Mouse (Mus musculus) midbrain, embryonic 12.5 days (tissue): ENCODE data around the gene Mmp11. TPM values are rescaled to one million over a fixed set of nuclear protein-coding genes. Genes with fewer than 3 reads are reported as not detected.
A peak's percentile ranks its signal among the peaks of the same experiment; 100 is the strongest.

Experiments
- ATAC-seq: fragments of 200-750 bp; cut with Nextera tagmentation; 2 replicates; pipeline ENCODE4 v1.8.0; 2017; ENCODE audit warnings: low read depth, moderate TSS enrichment, moderate library complexity; ENCODE audit not compliant: low FRiP score
- H3K27ac ChIP-seq: fragments of 300-500 bp; sonication (generic); replicated peaks from 2 replicates; pipeline ENCODE4 v1.5.1; 2016; ENCODE audit warnings: mild to moderate bottlenecking
- H3K27me3 ChIP-seq: fragments of 300-500 bp; sonication (generic); 2 replicates; pipeline ENCODE4 v1.6.1; 2016; ENCODE audit warnings: mild to moderate bottlenecking
- H3K36me3 ChIP-seq: fragments of 300-500 bp; sonication (generic); 2 replicates; pipeline ENCODE4 v1.6.1; 2016
- H3K4me1 ChIP-seq: fragments of 300-500 bp; sonication (generic); 2 replicates; pipeline ENCODE4 v1.6.1; 2016
- H3K4me2 ChIP-seq: fragments of 300-500 bp; sonication (generic); replicated peaks from 2 replicates; pipeline ENCODE4 v1.6.1; 2016; ENCODE audit warnings: mild to moderate bottlenecking, moderate library complexity
- H3K4me3 ChIP-seq: fragments of 300-500 bp; sonication (generic); 2 replicates; pipeline ENCODE4 v1.5.1; 2016; ENCODE audit warnings: mild to moderate bottlenecking
- H3K9ac ChIP-seq: fragments of 300-500 bp; sonication (generic); replicated peaks from 2 replicates; pipeline ENCODE4 v1.6.1; 2016; ENCODE audit warnings: mild to moderate bottlenecking, moderate library complexity
- H3K9me3 ChIP-seq: fragments of 300-500 bp; sonication (generic); 2 replicates; pipeline ENCODE4 v1.6.1; 2016; ENCODE audit warnings: mild to moderate bottlenecking
- WGBS: fragments of 180-500 bp; shearing (Covaris S2); methylation state at CpG from one replicate; pipeline ENCODE4 v1.1.7; 2016; 5-methylcytosine and 5-hydroxymethylcytosine counted together
- polyA plus RNA-seq: library from polyadenylated mRNA; unstranded; fragments of >200 nt; fragmentation: Nextera tagmentation; extraction: Ambion mirVana; gene quantifications from 2 replicates; pipeline ENCODE4 v1.2.1, GENCODE M21; 2016

Mmp11 gene
- 32.2 and 44.0 TPM in 2 replicates for polyA plus RNA-seq

DNA sequence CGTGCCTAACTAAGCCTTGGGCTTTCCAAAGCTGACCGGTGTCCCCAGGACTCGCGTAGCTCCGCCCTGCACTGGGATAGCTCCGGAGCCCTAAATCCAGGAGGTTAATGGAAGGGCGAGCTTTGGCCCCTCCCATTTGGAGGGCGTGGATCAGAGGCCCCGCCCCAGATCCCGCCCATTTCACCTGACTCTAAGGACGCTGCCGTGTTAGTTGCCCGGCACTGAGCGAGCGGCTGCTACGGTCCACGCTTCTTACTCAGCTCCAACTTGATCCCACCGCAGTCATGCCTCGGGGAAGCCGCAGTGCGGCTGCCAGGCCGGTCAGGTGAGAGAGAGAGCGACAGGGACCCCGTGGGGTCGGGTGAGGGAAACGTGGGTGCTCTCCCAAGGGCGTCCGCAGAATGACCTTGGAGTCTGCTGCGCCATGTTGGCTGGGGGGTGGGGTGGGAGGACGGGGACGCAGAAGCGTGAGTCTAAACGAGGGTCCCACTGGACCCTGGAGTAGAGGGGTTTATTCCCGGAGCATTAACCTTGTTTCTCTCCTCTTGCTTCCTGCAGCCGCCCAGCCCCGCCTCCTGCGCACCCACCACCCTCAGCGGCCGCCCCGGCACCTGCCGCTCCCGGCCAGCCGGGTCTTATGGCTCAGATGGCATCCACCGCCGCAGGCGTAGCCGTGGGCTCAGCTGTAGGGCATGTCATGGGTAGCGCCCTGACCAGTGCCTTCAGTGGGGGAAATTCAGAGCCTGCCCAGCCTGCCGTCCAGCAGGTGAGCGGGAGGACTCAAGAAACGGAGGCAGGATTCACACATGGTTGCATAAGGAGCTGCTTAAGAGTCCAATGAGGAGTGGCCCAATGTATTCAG lies at the start of gene Mmp11:
Gene Mmp11, minus strand, starts transcription at position 817 of the 862 bp plus-strand sequence.
- Histone ChIP-seq H3K27me3 (peaks cover 91% of the 10 kb centered on the region), H3K27ac (no peak within 1 kb of the TSS), H3K9ac (peak within 1 kb of the TSS; percentile 51), H3K4me1 (peaks cover 36% of the 10 kb centered on the region), H3K4me2 (peak within 1 kb of the TSS; percentile 95), H3K4me3 (peak within 1 kb of the TSS; percentile 50), H3K36me3 (no peaks in the 10 kb centered on the region), H3K9me3 (no peaks in the 10 kb centered on the region)
- ATAC-seq = peak; percentile 55
- whole genome bisulfite sequencing = 1% methylated on average over 50 of the region's 51 CpGs

DNA sequence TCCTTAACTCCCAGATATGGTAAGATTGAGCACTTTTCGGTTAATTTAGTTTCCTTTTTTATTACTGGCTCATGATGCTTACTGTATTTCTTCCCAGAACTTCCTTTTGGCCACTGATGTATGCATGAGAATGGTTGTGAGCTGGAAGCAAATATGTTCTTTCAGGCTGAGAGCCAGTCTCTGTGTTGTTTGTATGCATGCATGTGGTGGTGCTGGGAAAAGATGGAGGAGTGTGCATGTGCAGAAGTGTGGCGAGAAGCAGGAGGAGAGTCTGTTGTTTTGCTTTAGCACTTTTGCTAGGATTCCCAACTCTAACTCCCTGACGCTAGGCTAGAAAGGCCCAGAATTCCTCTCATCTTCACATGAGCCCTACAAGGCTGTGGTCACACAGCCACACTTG lies 43.1 kb upstream of the Mmp11 start:
- Histone ChIP-seq H3K9ac (no peak overlapping the region), H3K36me3 (no peaks in the 10 kb centered on the region), H3K4me1 (0 out of 2 replicates have a peak, but pooled peaks cover 4% of the 10 kb centered on the region), H3K9me3 (no peaks in the 10 kb centered on the region), H3K27me3 (no peaks in the 10 kb centered on the region), H3K4me2 (no peak overlapping the region), H3K27ac (no peak overlapping the region), H3K4me3 (no peak overlapping the region)
- ATAC-seq = no peak
- WGBS = 92% methylated on average over 3 of the region's 3 CpGs

DNA sequence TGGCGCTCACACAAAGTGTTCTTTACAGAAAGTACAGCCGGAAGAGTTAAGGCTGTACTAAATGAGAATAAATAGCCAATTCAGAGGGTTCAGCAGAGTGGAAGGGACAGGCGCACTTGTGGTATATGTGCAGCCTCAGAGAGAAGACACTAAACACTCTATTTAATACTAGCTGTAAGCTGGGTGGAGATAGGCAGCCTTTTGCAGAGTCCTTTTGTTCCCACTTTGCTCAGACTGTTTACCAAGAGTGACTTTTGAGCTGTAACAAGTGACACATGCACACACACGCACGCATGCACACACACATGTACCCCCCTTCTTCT lies 42.5 kb upstream of the Mmp11 start:
- H3K27ac ChIP-seq = no peak overlapping the region
- no peaks in the 10 kb centered on the region for H3K9me3 ChIP-seq
- 0 out of 2 replicates have a peak, but pooled peaks cover 4% of the 10 kb centered on the region for H3K4me1 ChIP-seq
- no peak overlapping the region for H3K4me3 ChIP-seq
- 82% methylated on average over 5 of the region's 5 CpGs for WGBS
- no peak overlapping the region for H3K4me2 ChIP-seq
- no peak for ATAC-seq
- no peaks in the 10 kb centered on the region for H3K27me3 ChIP-seq
- no peaks in the 10 kb centered on the region for H3K36me3 ChIP-seq
- H3K9ac ChIP-seq = no peak overlapping the region

DNA sequence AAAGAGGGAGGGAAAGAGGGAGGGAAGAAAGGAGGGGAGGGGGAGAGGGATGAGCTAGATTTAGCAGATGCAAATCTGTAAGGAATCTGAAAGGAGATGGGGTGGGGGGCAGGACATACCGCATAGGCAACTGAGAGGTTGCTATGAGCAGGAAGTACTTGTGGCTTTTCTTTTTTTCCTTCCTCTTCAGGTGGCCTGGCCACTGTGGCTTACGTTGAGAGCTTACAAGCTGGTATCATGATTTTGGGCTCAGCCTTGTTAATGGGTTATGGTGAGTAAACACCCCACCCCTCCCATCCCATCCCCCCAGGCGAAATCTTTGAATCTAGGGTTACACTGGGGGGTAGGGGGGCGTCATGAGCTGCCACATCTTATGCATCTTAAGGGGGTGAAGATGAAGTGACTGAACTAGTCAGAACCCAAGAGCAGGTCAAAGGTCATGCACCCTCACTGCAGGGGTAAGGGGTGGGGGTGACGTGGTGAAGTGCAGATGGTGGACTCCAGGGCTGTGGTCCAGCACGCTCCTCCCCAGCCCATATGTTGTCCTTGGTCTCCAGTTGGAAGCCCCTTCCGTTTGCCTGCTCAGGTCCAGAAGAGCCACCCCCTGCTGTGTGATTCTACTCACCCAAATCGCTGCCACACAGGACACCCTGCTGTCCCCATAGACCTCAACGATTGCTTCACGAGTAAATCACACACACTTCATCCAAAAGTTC lies 42.0 kb upstream of the Mmp11 start:
- H3K9ac ChIP-seq = no peak overlapping the region
- H3K36me3 ChIP-seq = no peaks in the 10 kb centered on the region
- no peak overlapping the region for H3K27ac ChIP-seq
- H3K9me3 ChIP-seq = no peaks in the 10 kb centered on the region
- 0 out of 2 replicates have a peak, but pooled peaks cover 4% of the 10 kb centered on the region for H3K4me1 ChIP-seq
- no peak overlapping the region for H3K4me2 ChIP-seq
- WGBS = 47% methylated on average over 10 of the region's 10 CpGs
- ATAC-seq = no peak
- no peaks in the 10 kb centered on the region for H3K27me3 ChIP-seq
- H3K4me3 ChIP-seq = no peak overlapping the region

DNA sequence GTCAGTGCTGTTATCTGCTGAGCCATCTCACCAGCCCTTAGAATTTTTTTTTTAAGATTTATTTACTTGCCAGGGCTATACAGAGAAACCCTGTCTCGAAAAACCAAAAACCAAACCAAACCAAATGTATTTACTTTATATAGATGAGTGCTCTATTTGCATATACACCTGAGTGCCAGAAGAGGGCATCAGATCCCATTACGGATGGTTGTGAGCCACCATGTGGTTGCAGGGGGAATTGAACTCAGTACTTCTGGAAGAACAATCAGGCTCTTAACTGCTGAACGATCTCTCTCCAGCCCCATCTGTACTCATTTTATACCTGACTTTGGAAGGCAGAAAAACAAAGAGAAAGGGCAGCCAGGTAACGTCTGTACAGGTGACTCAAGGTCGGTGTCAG lies 38.9 kb upstream of the Mmp11 start:
- Histone ChIP-seq H3K4me2 (no peak overlapping the region), H3K36me3 (no peaks in the 10 kb centered on the region), H3K9ac (no peak overlapping the region), H3K4me3 (no peak overlapping the region), H3K27ac (no peak overlapping the region), H3K4me1 (0 out of 2 replicates have a peak, but pooled peaks cover 4% of the 10 kb centered on the region), H3K9me3 (no peaks in the 10 kb centered on the region), H3K27me3 (no peaks in the 10 kb centered on the region)
- WGBS = 78% methylated on average over 5 of the region's 5 CpGs
- ATAC-seq = no peak

DNA sequence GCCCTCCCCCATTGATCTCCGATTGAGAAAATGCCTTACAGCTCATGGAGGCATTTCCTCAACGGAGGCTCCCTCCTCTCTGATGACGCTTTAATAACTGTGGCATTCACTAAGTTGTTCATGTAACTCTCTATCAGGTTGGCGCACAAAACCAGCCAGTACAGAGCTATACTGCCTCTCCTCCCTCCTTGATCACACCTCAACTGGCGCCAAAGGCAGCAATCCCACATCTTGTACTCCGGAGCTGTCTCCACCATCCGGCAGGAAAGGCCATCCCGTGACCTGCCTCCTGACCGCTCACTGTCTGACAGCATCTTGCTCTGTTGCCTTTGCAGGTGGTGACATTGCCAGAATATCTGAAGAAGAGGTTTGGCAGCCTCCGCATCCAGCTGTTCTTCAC lies 37.5 kb upstream of the Mmp11 start:
- H3K4me2 ChIP-seq = no peak overlapping the region
- WGBS = 93% methylated on average over 10 of the region's 10 CpGs
- H3K4me1 ChIP-seq = 0 out of 2 replicates have a peak, but pooled peaks cover 4% of the 10 kb centered on the region
- no peaks in the 10 kb centered on the region for H3K27me3 ChIP-seq
- H3K9me3 ChIP-seq = no peaks in the 10 kb centered on the region
- no peak for ATAC-seq
- H3K27ac ChIP-seq = no peak overlapping the region
- H3K4me3 ChIP-seq = no peak overlapping the region
- no peak overlapping the region for H3K9ac ChIP-seq
- H3K36me3 ChIP-seq = no peaks in the 10 kb centered on the region

DNA sequence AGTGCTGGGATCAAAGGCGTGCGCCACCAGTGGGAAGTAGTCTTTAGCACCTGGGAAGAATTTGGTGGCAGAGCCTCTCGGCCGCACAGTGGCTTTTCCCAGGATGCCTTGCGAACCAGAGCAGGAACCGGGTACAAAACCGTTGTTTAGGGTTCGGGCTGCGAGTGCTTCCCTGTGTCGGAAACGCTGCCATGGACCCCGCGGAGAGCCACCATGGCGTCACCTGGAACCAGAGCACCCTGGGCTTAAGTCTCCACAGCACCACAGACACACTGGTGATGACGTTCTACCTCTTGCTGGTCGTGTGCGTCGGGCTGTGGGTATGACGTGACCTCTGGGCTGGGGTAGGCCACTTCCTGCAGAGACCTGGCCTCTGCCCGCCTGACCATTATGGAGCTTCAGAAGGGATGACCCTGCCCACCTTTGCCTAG lies 18.1 kb upstream of the Mmp11 start, which contains the start of gene Gm5134:
Gene Gm5134, plus strand, starts transcription at position 134 of the 431 bp plus-strand sequence.
- Histone ChIP-seq H3K27me3 (peaks cover 16% of the 10 kb centered on the region), H3K27ac (no peak within 1 kb of the TSS), H3K36me3 (no peaks in the 10 kb centered on the region), H3K9ac (no peak within 1 kb of the TSS), H3K4me1 (peaks cover 13% of the 10 kb centered on the region), H3K9me3 (no peaks in the 10 kb centered on the region), H3K4me2 (peak within 1 kb of the TSS; percentile 44), H3K4me3 (peak within 1 kb of the TSS; percentile 20; the same call in 1 of the 2 replicates)
- ATAC-seq = no peak
- 28% methylated on average over 20 of the region's 20 CpGs for WGBS

DNA sequence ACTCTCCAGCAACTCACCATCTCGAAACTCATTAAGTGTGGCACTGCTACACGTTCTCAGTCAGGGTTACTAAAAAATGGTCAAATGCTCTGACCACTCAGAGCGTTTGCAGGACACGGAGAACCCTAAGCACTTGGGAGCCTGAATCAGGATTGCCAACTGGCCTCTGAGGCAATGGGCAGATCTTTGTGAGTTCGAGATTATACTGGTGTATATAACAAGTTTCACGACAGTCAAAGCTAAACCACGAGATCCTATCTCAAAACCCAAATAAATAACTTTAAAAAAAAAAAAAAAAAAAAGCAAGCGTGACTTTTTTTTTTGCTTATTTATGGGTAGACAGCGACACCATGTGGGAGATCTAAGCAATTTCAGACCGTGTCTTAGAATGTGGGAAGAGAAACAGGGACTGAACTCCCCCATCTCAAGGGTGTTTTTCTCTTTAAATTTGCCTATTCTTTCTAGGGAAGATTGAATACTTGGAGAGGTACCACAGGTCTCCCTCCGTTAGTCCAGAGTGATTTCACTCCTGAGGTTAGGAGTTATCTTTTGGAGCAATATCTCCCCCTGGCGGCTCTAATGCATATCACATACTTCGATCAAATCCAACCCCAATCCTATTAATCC lies 15.2 kb upstream of the Mmp11 start:
- H3K27me3 ChIP-seq = peaks cover 28% of the 10 kb centered on the region
- no peaks in the 10 kb centered on the region for H3K9me3 ChIP-seq
- peak overlapping the region; percentile 44 for H3K4me3 ChIP-seq
- peak overlapping the region; percentile 84 for H3K4me2 ChIP-seq
- 5% methylated on average over 13 of the region's 13 CpGs for WGBS
- no peak overlapping the region for H3K27ac ChIP-seq
- ATAC-seq = no peak; the same call in 1 of the 2 replicates
- H3K36me3 ChIP-seq = no peaks in the 10 kb centered on the region
- peaks cover 13% of the 10 kb centered on the region for H3K4me1 ChIP-seq
- H3K9ac ChIP-seq = peak overlapping the region; percentile 57

DNA sequence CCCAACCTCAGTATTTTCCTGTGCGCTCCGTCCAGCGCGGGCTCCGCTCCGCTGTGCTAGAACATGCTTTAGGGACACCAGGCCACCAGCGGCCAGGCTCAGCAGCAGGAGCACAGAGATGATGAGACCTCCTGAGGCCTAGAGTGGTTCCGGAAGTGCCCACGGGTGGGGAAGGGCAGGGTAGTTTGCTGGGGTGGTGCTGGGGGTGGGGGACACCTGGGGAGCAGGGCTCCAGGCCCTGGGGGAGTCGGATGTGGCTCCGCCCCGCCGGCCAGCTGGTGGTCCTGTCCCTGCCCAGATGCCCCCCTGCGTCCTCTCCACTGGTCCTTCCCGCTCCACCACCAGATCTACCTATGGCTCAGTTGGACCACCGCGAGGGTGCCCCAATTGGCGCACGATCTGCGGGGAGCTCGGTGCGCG lies 14.5 kb upstream of the Mmp11 start:
- H3K9ac ChIP-seq = peak overlapping the region; percentile 57
- H3K4me3 ChIP-seq = peak overlapping the region; percentile 44
- WGBS = 2% methylated on average over 23 of the region's 23 CpGs
- peak; percentile 71 for ATAC-seq
- H3K27me3 ChIP-seq = peaks cover 28% of the 10 kb centered on the region
- H3K4me2 ChIP-seq = peak overlapping the region; percentile 84
- H3K4me1 ChIP-seq = peaks cover 13% of the 10 kb centered on the region
- H3K27ac ChIP-seq = no peak overlapping the region
- H3K9me3 ChIP-seq = no peaks in the 10 kb centered on the region
- H3K36me3 ChIP-seq = no peaks in the 10 kb centered on the region

DNA sequence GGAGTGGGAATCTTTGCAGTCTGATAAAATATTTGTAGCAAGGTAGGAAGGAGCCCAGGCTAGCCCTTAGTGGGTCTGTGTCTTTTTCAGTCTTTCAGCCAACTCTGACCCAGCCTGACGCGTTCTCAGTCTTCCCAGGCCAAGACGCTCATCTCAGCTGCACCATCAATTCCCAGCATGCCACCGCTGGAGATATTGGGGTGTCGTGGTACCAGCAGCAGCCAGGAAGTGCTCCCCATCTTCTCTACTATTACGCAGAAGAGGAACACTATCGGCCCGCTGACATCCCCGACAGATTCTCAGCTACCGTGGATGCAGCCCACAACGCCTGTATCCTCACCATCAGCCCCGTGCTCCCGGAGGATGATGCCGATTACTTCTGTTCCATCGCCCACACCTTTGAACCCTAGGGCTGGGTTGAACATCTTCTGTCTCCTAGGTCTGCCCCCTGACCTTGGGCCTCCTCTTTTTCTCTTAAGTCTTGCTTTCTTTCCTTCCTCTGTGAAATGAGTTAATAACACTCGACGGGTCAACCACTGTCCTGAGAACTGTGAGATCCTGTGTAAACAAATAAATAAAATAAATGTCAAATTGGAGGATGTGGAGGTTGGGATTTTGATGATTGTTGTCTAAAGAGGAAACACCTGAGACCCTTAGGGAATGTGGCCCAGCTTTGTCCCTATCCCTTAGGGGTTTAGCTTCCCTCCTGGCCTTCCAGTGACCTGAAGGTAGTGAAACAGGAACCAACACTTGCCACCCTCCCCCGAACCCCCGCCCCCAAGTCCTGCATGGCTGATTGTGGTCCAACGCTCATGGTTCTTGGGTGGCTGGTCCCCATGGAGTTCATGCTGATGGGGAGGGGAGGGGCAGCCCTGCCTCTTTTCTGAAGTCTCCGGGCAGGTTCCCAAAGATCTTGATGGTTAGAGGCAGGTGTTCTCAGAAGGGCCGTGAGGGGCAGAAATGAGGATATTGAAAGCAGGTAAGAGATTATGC lies 13.1 kb upstream of the Mmp11 start:
- H3K27ac ChIP-seq = no peak overlapping the region
- H3K9ac ChIP-seq = no peak overlapping the region
- no peak for ATAC-seq
- no peaks in the 10 kb centered on the region for H3K36me3 ChIP-seq
- 83% methylated on average over 22 of the region's 22 CpGs for WGBS
- H3K4me1 ChIP-seq = peaks cover 16% of the 10 kb centered on the region
- no peak overlapping the region for H3K4me3 ChIP-seq
- H3K4me2 ChIP-seq = no peak overlapping the region
- H3K9me3 ChIP-seq = no peaks in the 10 kb centered on the region
- peaks cover 24% of the 10 kb centered on the region for H3K27me3 ChIP-seq

DNA sequence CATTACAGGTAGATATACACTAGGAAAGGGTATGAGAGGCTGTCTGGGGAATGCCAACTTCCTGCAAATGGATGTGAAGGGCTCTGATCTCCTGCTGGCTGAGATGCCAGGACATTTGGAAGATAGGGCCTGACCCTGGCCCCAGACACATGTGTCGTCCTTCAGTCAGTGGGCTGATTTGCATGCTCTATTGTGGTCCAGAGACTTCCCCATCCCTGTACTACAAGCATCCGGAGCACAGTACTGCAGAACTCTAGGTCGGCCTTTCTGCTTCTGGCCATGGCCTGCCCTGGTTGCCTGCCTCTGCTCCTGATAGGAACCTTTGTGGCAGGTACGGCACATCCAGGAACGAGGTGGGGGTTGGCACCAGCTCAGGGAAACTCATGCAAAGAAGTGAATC lies 11.8 kb upstream of the Mmp11 start:
- Histone ChIP-seq H3K4me2 (no peak overlapping the region), H3K9ac (no peak overlapping the region), H3K27ac (no peak overlapping the region), H3K4me3 (no peak overlapping the region), H3K36me3 (no peaks in the 10 kb centered on the region), H3K9me3 (no peaks in the 10 kb centered on the region), H3K27me3 (peaks cover 24% of the 10 kb centered on the region), H3K4me1 (peaks cover 20% of the 10 kb centered on the region)
- WGBS = 82% methylated on average over 5 of the region's 5 CpGs
- no peak for ATAC-seq
